In the genomic region with DNA sequence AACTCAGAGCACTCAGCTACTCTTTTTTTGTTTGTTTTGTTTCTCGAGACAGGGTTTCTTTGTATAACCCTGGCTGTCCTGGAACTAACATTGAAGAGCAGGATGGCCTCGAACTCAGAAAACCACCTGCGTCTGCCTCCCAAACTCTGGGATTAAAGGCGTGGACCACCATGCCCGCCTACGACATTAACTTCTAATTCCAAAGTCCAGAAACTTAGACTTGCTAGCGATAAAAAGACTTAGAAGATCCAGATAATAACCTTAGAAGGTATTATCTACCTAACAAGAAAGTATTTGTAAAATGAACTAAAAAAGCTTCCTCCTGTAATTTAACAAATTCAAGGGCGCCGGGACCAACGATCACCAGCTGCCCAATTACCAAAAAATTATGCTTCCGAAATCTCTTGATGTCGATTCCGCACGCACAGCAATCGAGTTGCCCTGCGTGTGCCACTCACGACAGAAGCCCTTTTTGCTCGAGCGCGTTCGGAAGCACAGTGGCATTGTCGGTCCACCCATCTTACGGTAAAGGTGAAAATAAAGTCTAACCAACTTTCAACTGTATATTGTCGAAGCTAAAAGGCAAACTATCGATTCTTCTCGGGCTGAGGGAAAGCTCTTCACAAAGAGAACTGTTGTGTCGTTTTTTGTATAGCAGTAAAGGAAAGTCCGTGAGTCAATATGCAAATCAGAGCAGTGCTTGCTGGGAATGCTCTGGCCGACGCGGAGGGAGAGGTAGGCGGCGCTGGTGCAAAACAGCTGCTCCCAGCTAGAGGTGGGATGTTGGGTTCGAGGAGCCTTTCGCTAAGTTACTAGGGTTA, we compare ENCODE assay signal across 8 mouse cellular contexts. TPM values are rescaled to one million over a fixed set of nuclear protein-coding genes. Genes with fewer than 3 reads are reported as not detected.
A peak's percentile ranks its signal among the peaks of the same experiment; 100 is the strongest.
DNase-seq lines count a peak whose midpoint lies in the region; ATAC-seq lines count a peak whose summit lies in the region.

No protein-coding gene starts in this region.

- DNase-seq in CD8-positive naive resting alpha-beta T cell, adult 2 months (ENCODE audit: low read depth in 2 of 2, low spot score in 2 of 2), result peak; percentile 85 to 87
- DNase-seq in c-Kit-positive CD71-negative TER-119-negative erythroid progenitor cells, embryonic 14.5 days (ENCODE audit: low read depth), result peak; percentile 91
- peak; percentile 92 for DNase-seq in forebrain, embryonic 10.5 days (ENCODE audit: extremely low spot score, low spot score)
- DNase-seq in kidney, postnatal 36 days, result peak; percentile 88
- peak; percentile 92 for DNase-seq in telencephalon, adult 2 months (ENCODE audit: low read depth, low spot score)

- WGBS in forebrain, embryonic 10.5 days, result under 1% methylated on average over 35 of the region's 35 CpGs
- under 1% methylated on average over 35 of the region's 35 CpGs for WGBS in heart, embryonic 16.5 days
- WGBS in liver, embryonic 15.5 days (ENCODE audit: insufficient replicate concordance), result under 1% methylated on average over 35 of the region's 35 CpGs
- under 1% methylated on average over 35 of the region's 35 CpGs for WGBS in neural tube, embryonic 12.5 days

- peak overlapping the region; percentile 94 for H3K27ac ChIP-seq in forebrain, embryonic 10.5 days
- H3K27ac ChIP-seq in heart, embryonic 16.5 days (ENCODE audit: low read length), result peak overlapping the region; percentile 93
- peak overlapping the region; percentile 90 for H3K27ac ChIP-seq in liver, embryonic 15.5 days (replicated peaks)
- peak overlapping the region; percentile 69 for H3K27ac ChIP-seq in neural tube, embryonic 12.5 days

- no peaks in the 10 kb centered on the region for H3K36me3 ChIP-seq in forebrain, embryonic 10.5 days (replicated peaks)
- H3K36me3 ChIP-seq in heart, embryonic 16.5 days (ENCODE audit: control insufficient read depth, insufficient read depth), result no peaks in the 10 kb centered on the region
- no peaks in the 10 kb centered on the region for H3K36me3 ChIP-seq in liver, embryonic 15.5 days (replicated peaks)
- no peaks in the 10 kb centered on the region for H3K36me3 ChIP-seq in neural tube, embryonic 12.5 days

- peaks cover 22% of the 10 kb centered on the region for H3K4me1 ChIP-seq in forebrain, embryonic 10.5 days
- peaks cover 6% of the 10 kb centered on the region for H3K4me1 ChIP-seq in heart, embryonic 16.5 days (ENCODE audit: control insufficient read depth, insufficient read depth, low read length)
- peaks cover 48% of the 10 kb centered on the region for H3K4me1 ChIP-seq in liver, embryonic 15.5 days (replicated peaks)
- peaks cover 7% of the 10 kb centered on the region for H3K4me1 ChIP-seq in neural tube, embryonic 12.5 days

- peak; percentile 69 for ATAC-seq in heart, embryonic 16.5 days (replicated peaks; ENCODE audit: extremely low read depth, insufficient read depth, low FRiP score)
- peak; percentile 72 for ATAC-seq in liver, embryonic 15.5 days (ENCODE audit: insufficient read depth)
- peak; percentile 82 for ATAC-seq in neural tube, embryonic 12.5 days (ENCODE audit: low FRiP score, low read depth)

- H3K27me3 ChIP-seq in forebrain, embryonic 10.5 days (ENCODE audit: poor library complexity, severe bottlenecking), result no peaks in the 10 kb centered on the region
- no peaks in the 10 kb centered on the region for H3K27me3 ChIP-seq in heart, embryonic 16.5 days (ENCODE audit: control insufficient read depth, insufficient read depth, low read length)
- no peaks in the 10 kb centered on the region for H3K27me3 ChIP-seq in liver, embryonic 15.5 days
- H3K27me3 ChIP-seq in neural tube, embryonic 12.5 days (replicated peaks), result no peaks in the 10 kb centered on the region

- H3K4me3 ChIP-seq in forebrain, embryonic 10.5 days, result peak overlapping the region; percentile 34
- H3K4me3 ChIP-seq in heart, embryonic 16.5 days (ENCODE audit: low read length), result peak overlapping the region; percentile 44
- H3K4me3 ChIP-seq in liver, embryonic 15.5 days (replicated peaks), result peak overlapping the region; percentile 42
- peak overlapping the region; percentile 7; the same call in 1 of the 2 replicates for H3K4me3 ChIP-seq in neural tube, embryonic 12.5 days

- no peaks in the 10 kb centered on the region for H3K9me3 ChIP-seq in forebrain, embryonic 10.5 days
- no peaks in the 10 kb centered on the region for H3K9me3 ChIP-seq in heart, embryonic 16.5 days (replicated peaks; ENCODE audit: control insufficient read depth, low read length)
- H3K9me3 ChIP-seq in liver, embryonic 15.5 days (replicated peaks), result no peaks in the 10 kb centered on the region
- H3K9me3 ChIP-seq in neural tube, embryonic 12.5 days, result no peaks in the 10 kb centered on the region

- H3K4me2 ChIP-seq in heart, embryonic 16.5 days (ENCODE audit: low read depth, low read length), result peak overlapping the region; percentile 61
- H3K4me2 ChIP-seq in liver, embryonic 15.5 days, result peak overlapping the region; percentile 66
- H3K4me2 ChIP-seq in neural tube, embryonic 12.5 days (replicated peaks), result peak overlapping the region; percentile 52

- H3K9ac ChIP-seq in heart, embryonic 16.5 days (ENCODE audit: low read length), result peak overlapping the region; percentile 73
- peak overlapping the region; percentile 53 for H3K9ac ChIP-seq in liver, embryonic 15.5 days
- 0 out of 2 replicates have a peak overlapping the region, but pooled peaks have one; percentile 23 for H3K9ac ChIP-seq in neural tube, embryonic 12.5 days

RNA-seq across cellular contexts. Expression of gene Taf12, which starts 4.2 kb away (rescaled TPM):
- 71.0 and 73.1 TPM in 2 replicates for polyA plus RNA-seq in forebrain, embryonic 10.5 days (2016; fragmentation: Nextera tagmentation; extraction: Ambion mirVana)
- 30.0 and 35.3 TPM in 2 replicates for polyA plus RNA-seq in heart, embryonic 16.5 days (2015; fragmentation: Nextera tagmentation; extraction: Ambion mirVana)
- 31.7 and 38.3 TPM in 2 replicates for polyA plus RNA-seq in liver, embryonic 15.5 days (2015; fragmentation: Nextera tagmentation; extraction: Ambion mirVana)
- polyA plus RNA-seq in neural tube, embryonic 12.5 days (2016; fragmentation: Nextera tagmentation; extraction: Ambion mirVana), result 48.6 and 55.8 TPM in 2 replicates

RNA-seq across cellular contexts. Expression of gene Gmeb1, which starts 8.5 kb away (rescaled TPM):
- polyA plus RNA-seq in forebrain, embryonic 10.5 days (2016; fragmentation: Nextera tagmentation; extraction: Ambion mirVana), result 45.4 and 50.6 TPM in 2 replicates
- polyA plus RNA-seq in heart, embryonic 16.5 days (2015; fragmentation: Nextera tagmentation; extraction: Ambion mirVana), result 26.8 TPM in 2 replicates
- 13.2 and 14.2 TPM in 2 replicates for polyA plus RNA-seq in liver, embryonic 15.5 days (2015; fragmentation: Nextera tagmentation; extraction: Ambion mirVana)
- 41.9 and 45.4 TPM in 2 replicates for polyA plus RNA-seq in neural tube, embryonic 12.5 days (2016; fragmentation: Nextera tagmentation; extraction: Ambion mirVana)

RNA-seq across cellular contexts. Expression of gene Rab42, which starts 33.2 kb away (rescaled TPM):
- 0.97 and 1.2 TPM in 2 replicates for polyA plus RNA-seq in forebrain, embryonic 10.5 days (2016; fragmentation: Nextera tagmentation; extraction: Ambion mirVana)
- polyA plus RNA-seq in heart, embryonic 16.5 days (2015; fragmentation: Nextera tagmentation; extraction: Ambion mirVana), result 2.1 and 2.6 TPM in 2 replicates
- polyA plus RNA-seq in liver, embryonic 15.5 days (2015; fragmentation: Nextera tagmentation; extraction: Ambion mirVana), result 0.52 and 0.54 TPM in 2 replicates
- 1.0 and 1.2 TPM in 2 replicates for polyA plus RNA-seq in neural tube, embryonic 12.5 days (2016; fragmentation: Nextera tagmentation; extraction: Ambion mirVana)

RNA-seq across cellular contexts. Expression of gene Ythdf2, which starts 57.8 kb away (rescaled TPM):
- 142 and 151 TPM in 2 replicates for polyA plus RNA-seq in forebrain, embryonic 10.5 days (2016; fragmentation: Nextera tagmentation; extraction: Ambion mirVana)
- 61.6 and 61.7 TPM in 2 replicates for polyA plus RNA-seq in heart, embryonic 16.5 days (2015; fragmentation: Nextera tagmentation; extraction: Ambion mirVana)
- 26.2 and 28.6 TPM in 2 replicates for polyA plus RNA-seq in liver, embryonic 15.5 days (2015; fragmentation: Nextera tagmentation; extraction: Ambion mirVana)
- polyA plus RNA-seq in neural tube, embryonic 12.5 days (2016; fragmentation: Nextera tagmentation; extraction: Ambion mirVana), result 155 and 158 TPM in 2 replicates

RNA-seq across cellular contexts. Expression of gene Trnau1ap, which starts 59.4 kb away (rescaled TPM):
- 91.4 and 91.8 TPM in 2 replicates for polyA plus RNA-seq in forebrain, embryonic 10.5 days (2016; fragmentation: Nextera tagmentation; extraction: Ambion mirVana)
- 71.5 and 72.2 TPM in 2 replicates for polyA plus RNA-seq in heart, embryonic 16.5 days (2015; fragmentation: Nextera tagmentation; extraction: Ambion mirVana)
- 28.7 and 34.2 TPM in 2 replicates for polyA plus RNA-seq in liver, embryonic 15.5 days (2015; fragmentation: Nextera tagmentation; extraction: Ambion mirVana)
- polyA plus RNA-seq in neural tube, embryonic 12.5 days (2016; fragmentation: Nextera tagmentation; extraction: Ambion mirVana), result 77.1 and 77.9 TPM in 2 replicates

Comparison
In these comparisons a context has a peak if more than half of its experiments do, and no peak if none do; other contexts are left out.
1. Peak in every context shown above with its lines: DNase-seq, ATAC-seq, H3K4me3 ChIP-seq and H3K27ac ChIP-seq.
2. H3K9ac ChIP-seq: peak in every context shown above with its lines; median percentile 73 in heart, embryonic 16.5 days; 53 in liver, embryonic 15.5 days; 23 in neural tube, embryonic 12.5 days.